Mouse (Mus musculus): ENCODE data around the gene Fignl1. TPM values are rescaled to one million over a fixed set of nuclear protein-coding genes. Genes with fewer than 3 reads are reported as not detected.

The Fignl1 gene
- polyA plus RNA-seq, 1 experiment: 0.53 TPM

GRCm38 (mm10) chr11:11828251-11828650 is 19.5 kb upstream of the Fignl1 start:
- no peak for TF ChIP-seq TAL1 (IDR thresholded peaks at IDR 0.05; ENCODE audit: low read length)
- no peak for TF ChIP-seq GATA1 (IDR thresholded peaks at IDR 0.05; ENCODE audit: low read length)
- peaks cover 91% of the 10 kb centered on the region for H3K27me3 ChIP-seq (ENCODE audit: control insufficient read depth)
- H3K4me3 ChIP-seq (replicated peaks): no peak overlapping the region
- peaks cover 45% of the 10 kb centered on the region for H3K4me1 ChIP-seq (ENCODE audit: control insufficient read depth)
- no peaks in the 10 kb centered on the region for H3K36me3 ChIP-seq (ENCODE audit: control insufficient read depth)
- peaks cover 3% of the 10 kb centered on the region; the same call in 1 of the 2 replicates for H3K9me3 ChIP-seq (ENCODE audit: control insufficient read depth, low read length)

- Histone ChIP-seq H3K4me1 (ENCODE audit: control insufficient read depth) (peaks cover 49% of the 10 kb centered on the region), H3K9me3 (ENCODE audit: control insufficient read depth, low read length) (peaks cover 3% of the 10 kb centered on the region; the same call in 1 of the 2 replicates), H3K4me3 (replicated peaks) (no peak overlapping the region), H3K36me3 (ENCODE audit: control insufficient read depth) (no peaks in the 10 kb centered on the region), H3K27me3 (ENCODE audit: control insufficient read depth) (peaks cover 74% of the 10 kb centered on the region)
- no peak for TF ChIP-seq GATA1 (IDR thresholded peaks at IDR 0.05; ENCODE audit: low read length)
- no peak for TF ChIP-seq TAL1 (IDR thresholded peaks at IDR 0.05; ENCODE audit: low read length)
Measured at GRCm38 (mm10) chr11:11826475-11826874, 17.7 kb upstream of the Fignl1 start.

GRCm38 (mm10) chr11:11825670-11826069 is 16.9 kb upstream of the Fignl1 start:
- TF ChIP-seq GATA1 (IDR thresholded peaks at IDR 0.05; ENCODE audit: low read length) (no peak), TAL1 (IDR thresholded peaks at IDR 0.05; ENCODE audit: low read length) (no peak)
- Histone ChIP-seq H3K9me3 (ENCODE audit: control insufficient read depth, low read length) (peaks cover 3% of the 10 kb centered on the region; the same call in 1 of the 2 replicates), H3K4me1 (ENCODE audit: control insufficient read depth) (peaks cover 57% of the 10 kb centered on the region), H3K27me3 (ENCODE audit: control insufficient read depth) (peaks cover 65% of the 10 kb centered on the region), H3K36me3 (ENCODE audit: control insufficient read depth) (no peaks in the 10 kb centered on the region), H3K4me3 (replicated peaks) (no peak overlapping the region)

- Histone ChIP-seq H3K4me3 (replicated peaks) (no peak overlapping the region), H3K36me3 (ENCODE audit: control insufficient read depth) (no peaks in the 10 kb centered on the region), H3K4me1 (ENCODE audit: control insufficient read depth) (peaks cover 63% of the 10 kb centered on the region), H3K9me3 (ENCODE audit: control insufficient read depth, low read length) (peaks cover 3% of the 10 kb centered on the region; the same call in 1 of the 2 replicates), H3K27me3 (ENCODE audit: control insufficient read depth) (peaks cover 61% of the 10 kb centered on the region)
- TF ChIP-seq GATA1 (IDR thresholded peaks at IDR 0.05; ENCODE audit: low read length): no peak
- no peak for TF ChIP-seq TAL1 (IDR thresholded peaks at IDR 0.05; ENCODE audit: low read length)
Measured at GRCm38 (mm10) chr11:11824970-11825635, 16.3 kb upstream of the Fignl1 start.

GRCm38 (mm10) chr11:11823980-11824911 is 15.5 kb upstream of the Fignl1 start:
- peaks cover 66% of the 10 kb centered on the region for H3K4me1 ChIP-seq (ENCODE audit: control insufficient read depth)
- TF ChIP-seq TAL1 (IDR thresholded peaks at IDR 0.05; ENCODE audit: low read length) (no peak), GATA1 (IDR thresholded peaks at IDR 0.05; ENCODE audit: low read length) (no peak)

GRCm38 (mm10) chr11:11822181-11823095 is 13.7 kb upstream of the Fignl1 start:
- TF ChIP-seq TAL1 (IDR thresholded peaks at IDR 0.05; ENCODE audit: low read length): no peak
- no peak for TF ChIP-seq GATA1 (IDR thresholded peaks at IDR 0.05; ENCODE audit: low read length)
- Histone ChIP-seq H3K27me3 (ENCODE audit: control insufficient read depth) (peaks cover 37% of the 10 kb centered on the region), H3K4me1 (ENCODE audit: control insufficient read depth) (peaks cover 77% of the 10 kb centered on the region), H3K9me3 (ENCODE audit: control insufficient read depth, low read length) (no peaks in the 10 kb centered on the region), H3K4me3 (replicated peaks) (peak overlapping the region; percentile 6), H3K36me3 (ENCODE audit: control insufficient read depth) (peaks cover 7% of the 10 kb centered on the region)

More at GRCm38 (mm10) chr11:11823980-11824911, 15.5 kb upstream of the Fignl1 start:
- Histone ChIP-seq H3K27me3 (ENCODE audit: control insufficient read depth) (peaks cover 53% of the 10 kb centered on the region), H3K36me3 (ENCODE audit: control insufficient read depth) (0 out of 2 replicates have a peak, but pooled peaks cover 2% of the 10 kb centered on the region), H3K9me3 (ENCODE audit: control insufficient read depth, low read length) (peaks cover 3% of the 10 kb centered on the region; the same call in 1 of the 2 replicates), H3K4me3 (replicated peaks) (no peak overlapping the region)

GRCm38 (mm10) chr11:11821387-11821975 is 12.7 kb upstream of the Fignl1 start:
- peaks cover 7% of the 10 kb centered on the region for H3K36me3 ChIP-seq (ENCODE audit: control insufficient read depth)
- H3K27me3 ChIP-seq (ENCODE audit: control insufficient read depth): peaks cover 27% of the 10 kb centered on the region
- H3K4me1 ChIP-seq (ENCODE audit: control insufficient read depth): peaks cover 86% of the 10 kb centered on the region
- H3K9me3 ChIP-seq (ENCODE audit: control insufficient read depth, low read length): no peaks in the 10 kb centered on the region
- peak overlapping the region; percentile 5 for H3K4me3 ChIP-seq (replicated peaks)
- no peak for TF ChIP-seq GATA1 (IDR thresholded peaks at IDR 0.05; ENCODE audit: low read length)

- Histone ChIP-seq H3K27me3 (ENCODE audit: control insufficient read depth) (peaks cover 20% of the 10 kb centered on the region), H3K4me3 (replicated peaks) (no peak overlapping the region), H3K36me3 (ENCODE audit: control insufficient read depth) (peaks cover 7% of the 10 kb centered on the region), H3K9me3 (ENCODE audit: control insufficient read depth, low read length) (no peaks in the 10 kb centered on the region), H3K4me1 (ENCODE audit: control insufficient read depth) (peaks cover 92% of the 10 kb centered on the region)
- TF ChIP-seq GATA1 (IDR thresholded peaks at IDR 0.05; ENCODE audit: low read length) (no peak), TAL1 (IDR thresholded peaks at IDR 0.05; ENCODE audit: low read length) (no peak)
Measured at GRCm38 (mm10) chr11:11820737-11821136, 12.0 kb upstream of the Fignl1 start.

Data from erythroblast, embryonic 14.5 days (primary cell).